Mouse (Mus musculus) right cerebral cortex, postnatal 4 days (tissue): ENCODE measurements around the gene Smok2b.
A peak's percentile ranks its signal among the peaks of the same experiment; 100 is the strongest.
"Not testable (repeated sequence)": the region's sequence is repeated elsewhere in the genome, so short reads cannot be mapped to it uniquely, and the experiment has no call there.

Experiments
- DNase-seq: peaks from one replicate; pipeline ENCODE4 v3.0.0-alpha.2; 2022

Gene Smok2b

GRCm38 (mm10) chr17:13229957-13230356, at the start of gene Smok2b:
Smok2b (plus strand) TSS chr17:13230257.
- DNase-seq = not testable (repeated sequence)

GRCm38 (mm10) chr17:13180491-13180890, 49.6 kb upstream of the Smok2b start:
- not testable (repeated sequence) for DNase-seq

- DNase-seq = not testable (repeated sequence)
Observed at GRCm38 (mm10) chr17:13182712-13183111, 47.3 kb upstream of the Smok2b start.

- DNase-seq = not testable (repeated sequence)
Observed at GRCm38 (mm10) chr17:13184514-13184913, 45.5 kb upstream of the Smok2b start.

GRCm38 (mm10) chr17:13186541-13186940, 43.5 kb upstream of the Smok2b start:
- DNase-seq = not testable (repeated sequence)

- DNase-seq = not testable (repeated sequence)
Observed at GRCm38 (mm10) chr17:13187621-13188020, 42.4 kb upstream of the Smok2b start.

GRCm38 (mm10) chr17:13188846-13189245, 41.2 kb upstream of the Smok2b start:
- not testable (repeated sequence) for DNase-seq

- DNase-seq = not testable (repeated sequence)
Observed at GRCm38 (mm10) chr17:13190836-13191583, 39.0 kb upstream of the Smok2b start.

- DNase-seq = not testable (repeated sequence)
Observed at GRCm38 (mm10) chr17:13196486-13196885, 33.6 kb upstream of the Smok2b start.

- DNase-seq = not testable (repeated sequence)
Observed at GRCm38 (mm10) chr17:13198812-13199211, 31.2 kb upstream of the Smok2b start.

- peak; percentile 64 for DNase-seq
Observed at GRCm38 (mm10) chr17:13199880-13200409, 30.1 kb upstream of the Smok2b start.

GRCm38 (mm10) chr17:13201551-13201950, 28.5 kb upstream of the Smok2b start:
- DNase-seq = not testable (repeated sequence)

GRCm38 (mm10) chr17:13202453-13203107, 27.5 kb upstream of the Smok2b start:
- not testable (repeated sequence) for DNase-seq

- DNase-seq = not testable (repeated sequence)
Observed at GRCm38 (mm10) chr17:13205247-13205646, 24.8 kb upstream of the Smok2b start.

GRCm38 (mm10) chr17:13206491-13206890, 23.6 kb upstream of the Smok2b start:
- DNase-seq = no peak

- not testable (repeated sequence) for DNase-seq
Observed at GRCm38 (mm10) chr17:13208460-13208859, 21.6 kb upstream of the Smok2b start.

- DNase-seq = no peak
Observed at GRCm38 (mm10) chr17:13212136-13212850, 17.8 kb upstream of the Smok2b start.

GRCm38 (mm10) chr17:13214169-13214568, 15.9 kb upstream of the Smok2b start:
- no peak for DNase-seq

- DNase-seq = no peak
Observed at GRCm38 (mm10) chr17:13215595-13215994, 14.5 kb upstream of the Smok2b start.

GRCm38 (mm10) chr17:13220888-13221287, 9.2 kb upstream of the Smok2b start, which contains the start of gene Smok2a:
Smok2a (plus strand) TSS chr17:13221188.
- no peak for DNase-seq

- not testable (repeated sequence) for DNase-seq
Observed at GRCm38 (mm10) chr17:13221921-13222320, 8.1 kb upstream of the Smok2b start.

GRCm38 (mm10) chr17:13239461-13239860, 9.4 kb downstream of the Smok2b start:
- DNase-seq = not testable (repeated sequence)
